Mouse (Mus musculus) embryonic fibroblast, embryonic 13.5 days (primary cell): Measurements from ENCODE around the gene Poc1a.

Experiments used
- CTCF ChIP-seq: IDR thresholded peaks from 2 replicates; pipeline ENCODE4 v1.5.1; 2011; ENCODE audit warnings: mild to moderate bottlenecking, control low read depth, low read length, moderate library complexity, borderline replicate concordance; ENCODE audit not compliant: insufficient read depth
- POLR2A ChIP-seq: IDR thresholded peaks from 2 replicates; pipeline ENCODE4 v1.6.1; 2011; ENCODE audit warnings: low read depth, mild to moderate bottlenecking, control low read depth, low read length, moderate library complexity

DNA sequence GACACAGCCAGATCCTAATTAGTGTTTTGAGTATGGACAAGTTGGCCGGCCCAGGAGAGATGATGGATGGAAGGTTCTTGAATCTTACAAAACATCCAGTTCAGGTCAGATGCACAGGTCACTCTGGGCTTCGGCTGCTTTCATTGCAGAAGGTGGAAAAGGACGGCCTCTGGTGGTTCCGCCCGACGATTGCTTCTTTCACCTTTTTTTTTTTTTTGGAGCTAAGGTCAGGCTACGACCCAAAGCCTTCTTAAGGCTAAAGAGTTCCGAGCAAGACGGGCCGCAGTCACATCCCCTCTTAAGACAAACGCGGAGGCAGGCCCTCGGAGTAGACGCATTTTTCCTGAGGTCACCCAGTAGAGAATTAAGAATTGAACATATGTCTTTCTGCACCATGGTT lies 475 bp upstream of the Poc1a start:
- TF ChIP-seq CTCF (no peak), POLR2A (no peak)
